Mouse (Mus musculus) midbrain, embryonic 15.5 days (tissue): Measurements from ENCODE around the gene Fndc3b. TPM values are rescaled to one million over a fixed set of nuclear protein-coding genes. Genes with fewer than 3 reads are reported as not detected.

ENCODE experiments used
- ATAC-seq: fragments of 200-750 bp; cut with Nextera tagmentation; replicated peaks from 2 replicates; pipeline ENCODE4 v1.8.0; 2017; ENCODE audit warnings: moderate TSS enrichment
- H3K27ac ChIP-seq: fragments of 300-500 bp; sonication (generic); 2 replicates; pipeline ENCODE4 v1.5.1; 2015; ENCODE audit warnings: mild to moderate bottlenecking, inconsistent platforms
- H3K27me3 ChIP-seq: fragments of 300-500 bp; sonication (generic); replicated peaks from 2 replicates; pipeline ENCODE4 v1.6.1; 2015; ENCODE audit warnings: inconsistent platforms
- H3K36me3 ChIP-seq: fragments of 300-500 bp; sonication (generic); replicated peaks from 2 replicates; pipeline ENCODE4 v1.6.1; 2015; ENCODE audit warnings: inconsistent platforms
- H3K4me1 ChIP-seq: fragments of 300-500 bp; sonication (generic); 2 replicates; pipeline ENCODE4 v1.6.1; 2015; ENCODE audit warnings: inconsistent platforms
- H3K4me2 ChIP-seq: fragments of 300-500 bp; sonication (generic); 2 replicates; pipeline ENCODE4 v1.6.1; 2015; ENCODE audit warnings: inconsistent platforms, mild to moderate bottlenecking, moderate library complexity
- H3K4me3 ChIP-seq: fragments of 300-500 bp; sonication (generic); 2 replicates; pipeline ENCODE4 v1.5.1; 2015; ENCODE audit warnings: mild to moderate bottlenecking, inconsistent platforms
- H3K9ac ChIP-seq: fragments of 300-500 bp; sonication (generic); 2 replicates; pipeline ENCODE4 v1.6.1; 2015; ENCODE audit warnings: mild to moderate bottlenecking, inconsistent platforms
- H3K9me3 ChIP-seq: fragments of 300-500 bp; sonication (generic); 2 replicates; pipeline ENCODE4 v1.6.1; 2016; ENCODE audit warnings: inconsistent platforms
- WGBS: fragments of 180-500 bp; shearing (Covaris S2); methylation state at CpG from one replicate; pipeline ENCODE4 v1.1.7; 2015; ENCODE audit warnings: mixed read lengths; 5-methylcytosine and 5-hydroxymethylcytosine counted together
- polyA plus RNA-seq: library from polyadenylated mRNA; unstranded; fragments of >200 nt; fragmentation: Nextera tagmentation; extraction: Ambion mirVana; gene quantifications from 2 replicates; pipeline ENCODE4 v1.2.1, GENCODE M21; 2015

Gene Fndc3b
- polyA plus RNA-seq, 1 experiment from 2014 or later: 9.7 TPM

- Histone ChIP-seq H3K4me1 (peaks cover 21% of the 10 kb centered on the region), H3K9me3 (no peaks in the 10 kb centered on the region), H3K4me2 (no peak overlapping the region), H3K36me3 (no peaks in the 10 kb centered on the region), H3K27me3 (no peaks in the 10 kb centered on the region), H3K27ac (no peak overlapping the region), H3K9ac (no peak overlapping the region), H3K4me3 (no peak overlapping the region)
- WGBS: 98% methylated on average over 5 of the region's 5 CpGs
- no peak for ATAC-seq
Observed at GRCm38 (mm10) chr3:27629716-27630115, 81.4 kb downstream of the Fndc3b start.

- no peak overlapping the region for H3K4me2 ChIP-seq
- ATAC-seq: no peak
- no peak overlapping the region for H3K4me3 ChIP-seq
- peak overlapping the region; percentile 75; the same call in 1 of the 2 replicates for H3K27ac ChIP-seq
- no peaks in the 10 kb centered on the region for H3K27me3 ChIP-seq
- WGBS: 86% methylated on average over 8 of the region's 8 CpGs
- no peaks in the 10 kb centered on the region for H3K36me3 ChIP-seq
- no peak overlapping the region for H3K9ac ChIP-seq
- H3K4me1 ChIP-seq: peaks cover 28% of the 10 kb centered on the region
- no peaks in the 10 kb centered on the region for H3K9me3 ChIP-seq
Observed at GRCm38 (mm10) chr3:27626301-27626700, 84.8 kb downstream of the Fndc3b start.

GRCm38 (mm10) chr3:27625592-27625985 lies 85.5 kb downstream of the Fndc3b start:
- Histone ChIP-seq H3K36me3 (no peaks in the 10 kb centered on the region), H3K4me2 (no peak overlapping the region), H3K27me3 (no peaks in the 10 kb centered on the region), H3K9me3 (no peaks in the 10 kb centered on the region), H3K27ac (peak overlapping the region; percentile 75), H3K9ac (no peak overlapping the region), H3K4me1 (peaks cover 28% of the 10 kb centered on the region), H3K4me3 (no peak overlapping the region)
- WGBS: 60% methylated on average over 8 of the region's 8 CpGs
- no peak for ATAC-seq

- Histone ChIP-seq H3K27ac (peak overlapping the region; percentile 75), H3K9ac (no peak overlapping the region), H3K9me3 (no peaks in the 10 kb centered on the region), H3K4me3 (no peak overlapping the region), H3K4me2 (no peak overlapping the region), H3K27me3 (no peaks in the 10 kb centered on the region), H3K4me1 (peaks cover 28% of the 10 kb centered on the region), H3K36me3 (no peaks in the 10 kb centered on the region)
- peak; percentile 71 for ATAC-seq
- WGBS: 63% methylated on average over 12 of the region's 12 CpGs
Observed at GRCm38 (mm10) chr3:27624974-27625591, 86.0 kb downstream of the Fndc3b start.

- no peak overlapping the region for H3K27ac ChIP-seq
- ATAC-seq: no peak
- WGBS: 77% methylated on average over 4 of the region's 4 CpGs
- no peaks in the 10 kb centered on the region for H3K27me3 ChIP-seq
- no peaks in the 10 kb centered on the region for H3K9me3 ChIP-seq
- no peak overlapping the region for H3K4me2 ChIP-seq
- H3K36me3 ChIP-seq: no peaks in the 10 kb centered on the region
- no peak overlapping the region for H3K4me3 ChIP-seq
- no peak overlapping the region for H3K9ac ChIP-seq
- peaks cover 28% of the 10 kb centered on the region for H3K4me1 ChIP-seq
Observed at GRCm38 (mm10) chr3:27622451-27622850, 88.7 kb downstream of the Fndc3b start.

- Histone ChIP-seq H3K4me1 (peaks cover 27% of the 10 kb centered on the region), H3K4me2 (no peak overlapping the region), H3K27ac (no peak overlapping the region), H3K9me3 (no peaks in the 10 kb centered on the region), H3K9ac (no peak overlapping the region), H3K4me3 (no peak overlapping the region), H3K27me3 (no peaks in the 10 kb centered on the region), H3K36me3 (no peaks in the 10 kb centered on the region)
- ATAC-seq: no peak
- WGBS: 86% methylated on average over 4 of the region's 4 CpGs
Observed at GRCm38 (mm10) chr3:27621176-27621575, 89.9 kb downstream of the Fndc3b start.

GRCm38 (mm10) chr3:27617733-27618132 lies 93.4 kb downstream of the Fndc3b start:
- 87% methylated on average over 9 of the region's 9 CpGs for WGBS
- H3K36me3 ChIP-seq: no peaks in the 10 kb centered on the region
- H3K27ac ChIP-seq: no peak overlapping the region
- no peaks in the 10 kb centered on the region for H3K9me3 ChIP-seq
- peaks cover 12% of the 10 kb centered on the region for H3K4me1 ChIP-seq
- no peak for ATAC-seq
- no peak overlapping the region for H3K9ac ChIP-seq
- H3K27me3 ChIP-seq: no peaks in the 10 kb centered on the region
- H3K4me2 ChIP-seq: no peak overlapping the region
- H3K4me3 ChIP-seq: no peak overlapping the region

GRCm38 (mm10) chr3:27617237-27617499 lies 93.9 kb downstream of the Fndc3b start:
- H3K27ac ChIP-seq: no peak overlapping the region
- H3K4me2 ChIP-seq: no peak overlapping the region
- WGBS: 87% methylated on average over 1 of the region's 1 CpGs

GRCm38 (mm10) chr3:27616421-27617236 lies 94.5 kb downstream of the Fndc3b start:
- H3K36me3 ChIP-seq: no peaks in the 10 kb centered on the region
- H3K27ac ChIP-seq: no peak overlapping the region
- H3K9me3 ChIP-seq: no peaks in the 10 kb centered on the region
- peak; percentile 34; the same call in 1 of the 2 replicates for ATAC-seq
- H3K4me1 ChIP-seq: peaks cover 12% of the 10 kb centered on the region
- WGBS: 81% methylated on average over 19 of the region's 19 CpGs
- no peaks in the 10 kb centered on the region for H3K27me3 ChIP-seq
- H3K4me2 ChIP-seq: no peak overlapping the region
- H3K9ac ChIP-seq: no peak overlapping the region
- H3K4me3 ChIP-seq: no peak overlapping the region

More at GRCm38 (mm10) chr3:27617237-27617499, 93.9 kb downstream of the Fndc3b start:
- H3K4me1 ChIP-seq: peaks cover 12% of the 10 kb centered on the region
- no peak for ATAC-seq
- H3K9ac ChIP-seq: no peak overlapping the region
- no peaks in the 10 kb centered on the region for H3K27me3 ChIP-seq
- no peak overlapping the region for H3K4me3 ChIP-seq
- no peaks in the 10 kb centered on the region for H3K36me3 ChIP-seq
- H3K9me3 ChIP-seq: no peaks in the 10 kb centered on the region

- peak; percentile 13; the same call in 1 of the 2 replicates for ATAC-seq
Observed at GRCm38 (mm10) chr3:27615479-27615878, 95.6 kb downstream of the Fndc3b start.

GRCm38 (mm10) chr3:27613828-27614227 lies 97.3 kb downstream of the Fndc3b start:
- H3K27me3 ChIP-seq: no peaks in the 10 kb centered on the region
- no peak overlapping the region for H3K27ac ChIP-seq
- no peak overlapping the region for H3K4me3 ChIP-seq
- ATAC-seq: no peak
- H3K36me3 ChIP-seq: no peaks in the 10 kb centered on the region
- H3K9ac ChIP-seq: no peak overlapping the region
- no peak overlapping the region for H3K4me2 ChIP-seq
- H3K4me1 ChIP-seq: peaks cover 12% of the 10 kb centered on the region
- 89% methylated on average over 11 of the region's 11 CpGs for WGBS
- no peaks in the 10 kb centered on the region for H3K9me3 ChIP-seq

More at GRCm38 (mm10) chr3:27615479-27615878, 95.6 kb downstream of the Fndc3b start:
- Histone ChIP-seq H3K9me3 (no peaks in the 10 kb centered on the region), H3K4me3 (no peak overlapping the region), H3K36me3 (no peaks in the 10 kb centered on the region), H3K4me1 (peaks cover 12% of the 10 kb centered on the region), H3K27ac (no peak overlapping the region), H3K9ac (no peak overlapping the region), H3K27me3 (no peaks in the 10 kb centered on the region), H3K4me2 (no peak overlapping the region)
- WGBS: 57% methylated on average over 8 of the region's 8 CpGs

- no peak overlapping the region for H3K9ac ChIP-seq
- H3K4me1 ChIP-seq: peaks cover 12% of the 10 kb centered on the region
- H3K27ac ChIP-seq: no peak overlapping the region
- H3K4me2 ChIP-seq: no peak overlapping the region
- WGBS: 60% methylated on average over 4 of the region's 4 CpGs
- no peaks in the 10 kb centered on the region for H3K27me3 ChIP-seq
- no peak for ATAC-seq
- H3K4me3 ChIP-seq: no peak overlapping the region
- H3K9me3 ChIP-seq: no peaks in the 10 kb centered on the region
- H3K36me3 ChIP-seq: no peaks in the 10 kb centered on the region
Observed at GRCm38 (mm10) chr3:27613011-27613410, 98.1 kb downstream of the Fndc3b start.

GRCm38 (mm10) chr3:27611986-27612385 lies 99.1 kb downstream of the Fndc3b start:
- no peak overlapping the region for H3K4me2 ChIP-seq
- no peaks in the 10 kb centered on the region for H3K27me3 ChIP-seq
- H3K4me1 ChIP-seq: peaks cover 12% of the 10 kb centered on the region
- no peak for ATAC-seq
- H3K4me3 ChIP-seq: no peak overlapping the region
- no peak overlapping the region for H3K9ac ChIP-seq
- H3K27ac ChIP-seq: no peak overlapping the region
- H3K9me3 ChIP-seq: no peaks in the 10 kb centered on the region
- 85% methylated on average over 5 of the region's 5 CpGs for WGBS
- no peaks in the 10 kb centered on the region for H3K36me3 ChIP-seq
